Mouse (Mus musculus): ENCODE data around the gene G3bp2.
"Not testable (repeated sequence)": the region's sequence is repeated elsewhere in the genome, so short reads cannot be mapped to it uniquely, and the experiment has no call there.

Gene G3bp2

GRCm38 (mm10) chr5:92083417-92084038 is at the start of gene G3bp2:
TSS of gene G3bp2 (minus strand) at chr5:92083719.
- DNase-seq (ENCODE audit: extremely low read depth, low read depth, low spot score) = peak; percentile 56

- not testable (repeated sequence) for DNase-seq (ENCODE audit: extremely low read depth, low read depth, low spot score)
These were observed 49.5 kb upstream of the G3bp2 start for GRCm38 (mm10) chr5:92133006-92133405.

GRCm38 (mm10) chr5:92132127-92132526 is 48.6 kb upstream of the G3bp2 start:
- DNase-seq (ENCODE audit: extremely low read depth, low read depth, low spot score) = no peak

GRCm38 (mm10) chr5:92130040-92130682 is 46.6 kb upstream of the G3bp2 start:
- no peak for DNase-seq (ENCODE audit: extremely low read depth, low read depth, low spot score)

GRCm38 (mm10) chr5:92129321-92129768 is 45.8 kb upstream of the G3bp2 start:
- DNase-seq (ENCODE audit: extremely low read depth, low read depth, low spot score) = peak; percentile 71

GRCm38 (mm10) chr5:92128570-92128969 is 45.1 kb upstream of the G3bp2 start:
- no peak for DNase-seq (ENCODE audit: extremely low read depth, low read depth, low spot score)

- DNase-seq (ENCODE audit: extremely low read depth, low read depth, low spot score) = no peak
These were observed 44.2 kb upstream of the G3bp2 start for GRCm38 (mm10) chr5:92127751-92128150.

- DNase-seq (ENCODE audit: extremely low read depth, low read depth, low spot score) = no peak
These were observed 43.7 kb upstream of the G3bp2 start for GRCm38 (mm10) chr5:92127141-92127625.

- no peak for DNase-seq (ENCODE audit: extremely low read depth, low read depth, low spot score)
These were observed 41.9 kb upstream of the G3bp2 start for GRCm38 (mm10) chr5:92125446-92125845.

GRCm38 (mm10) chr5:92121636-92122035 is 38.1 kb upstream of the G3bp2 start:
- DNase-seq (ENCODE audit: extremely low read depth, low read depth, low spot score) = peak; percentile 79

- no peak for DNase-seq (ENCODE audit: extremely low read depth, low read depth, low spot score)
These were observed 34.4 kb upstream of the G3bp2 start for GRCm38 (mm10) chr5:92117823-92118403.

GRCm38 (mm10) chr5:92114939-92115338 is 31.4 kb upstream of the G3bp2 start:
- no peak for DNase-seq (ENCODE audit: extremely low read depth, low read depth, low spot score)

- DNase-seq (ENCODE audit: extremely low read depth, low read depth, low spot score) = no peak
These were observed 30.7 kb upstream of the G3bp2 start for GRCm38 (mm10) chr5:92114223-92114622.

- DNase-seq (ENCODE audit: extremely low read depth, low read depth, low spot score) = no peak
These were observed 30.0 kb upstream of the G3bp2 start for GRCm38 (mm10) chr5:92113484-92113883.

- no peak for DNase-seq (ENCODE audit: extremely low read depth, low read depth, low spot score)
These were observed 29.1 kb upstream of the G3bp2 start for GRCm38 (mm10) chr5:92112585-92112984.

GRCm38 (mm10) chr5:92112175-92112574 is 28.7 kb upstream of the G3bp2 start:
- no peak for DNase-seq (ENCODE audit: extremely low read depth, low read depth, low spot score)

- DNase-seq (ENCODE audit: extremely low read depth, low read depth, low spot score) = no peak
These were observed 27.4 kb upstream of the G3bp2 start for GRCm38 (mm10) chr5:92110818-92111355.

GRCm38 (mm10) chr5:92107282-92107681 is 23.8 kb upstream of the G3bp2 start:
- no peak for DNase-seq (ENCODE audit: extremely low read depth, low read depth, low spot score)

GRCm38 (mm10) chr5:92106327-92107125 is 23.0 kb upstream of the G3bp2 start:
- no peak for DNase-seq (ENCODE audit: extremely low read depth, low read depth, low spot score)

- no peak for DNase-seq (ENCODE audit: extremely low read depth, low read depth, low spot score)
These were observed 20.4 kb upstream of the G3bp2 start for GRCm38 (mm10) chr5:92103816-92104415.

GRCm38 (mm10) chr5:92103062-92103461 is 19.5 kb upstream of the G3bp2 start:
- DNase-seq (ENCODE audit: extremely low read depth, low read depth, low spot score) = no peak

Measured in fat pad, adult 2 months (tissue).